Mouse (Mus musculus) kidney, adult 2 months (tissue): ENCODE results near the gene Rpl12.

ENCODE experiments used
- CTCF ChIP-seq: fragments of 200-500 bp; conservative IDR thresholded peaks from 2 replicates; pipeline ENCODE4 v1.5.1; 2011; ENCODE audit warnings: low read depth, mild to moderate bottlenecking, control low read depth, low read length, moderate library complexity, mixed read lengths; ENCODE audit not compliant: insufficient read depth, insufficient read length
- POLR2A ChIP-seq: fragments of 200-500 bp; IDR thresholded peaks from one replicate; pipeline ENCODE4 v1.6.1; 2011; ENCODE audit warnings: low read depth, low read length, control low read depth

GRCm38 (mm10) chr2:32985844-32986243 lies 24.5 kb downstream of the Rpl12 start:
- TF ChIP-seq CTCF (no peak), POLR2A (no peak)
